Mouse (Mus musculus) E14TG2a.4 (cell line): ENCODE data around the gene Cntfr.

Experiments used
- CTCF ChIP-seq: conservative IDR thresholded peaks from 2 replicates; pipeline ENCODE4 v1.5.1; 2014; ENCODE audit warnings: low read length
- NANOG ChIP-seq: IDR thresholded peaks from 2 replicates; pipeline ENCODE4 v1.6.1; 2014; ENCODE audit warnings: borderline replicate concordance, low read length, mixed read lengths
- POU5F1 ChIP-seq: IDR thresholded peaks from 2 replicates; pipeline ENCODE4 v1.6.1; 2014; ENCODE audit warnings: low read length, borderline replicate concordance

DNA sequence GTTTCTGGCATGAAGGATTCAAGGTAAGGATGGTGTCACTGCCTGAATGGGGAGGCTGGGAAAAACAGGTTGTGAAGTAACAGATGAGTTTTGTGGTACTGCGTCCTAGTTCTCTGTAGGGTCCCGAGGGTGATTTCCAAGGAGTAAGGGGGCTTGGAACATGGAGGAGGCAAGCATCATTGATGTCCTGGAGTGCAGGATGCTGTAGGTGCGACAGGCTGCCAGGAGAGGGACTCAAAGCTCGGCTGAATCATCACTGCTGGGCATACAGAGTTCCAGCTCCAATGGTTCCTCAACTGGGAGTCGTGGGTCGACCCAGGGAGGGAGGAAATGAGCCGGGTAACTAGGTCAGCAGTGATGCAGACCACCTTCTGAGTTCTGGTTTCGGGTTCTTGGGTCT is 61.7 kb downstream of the Cntfr start:
- TF ChIP-seq CTCF, result no peak
- no peak for TF ChIP-seq POU5F1
- no peak for TF ChIP-seq NANOG
